In the genomic region with DNA sequence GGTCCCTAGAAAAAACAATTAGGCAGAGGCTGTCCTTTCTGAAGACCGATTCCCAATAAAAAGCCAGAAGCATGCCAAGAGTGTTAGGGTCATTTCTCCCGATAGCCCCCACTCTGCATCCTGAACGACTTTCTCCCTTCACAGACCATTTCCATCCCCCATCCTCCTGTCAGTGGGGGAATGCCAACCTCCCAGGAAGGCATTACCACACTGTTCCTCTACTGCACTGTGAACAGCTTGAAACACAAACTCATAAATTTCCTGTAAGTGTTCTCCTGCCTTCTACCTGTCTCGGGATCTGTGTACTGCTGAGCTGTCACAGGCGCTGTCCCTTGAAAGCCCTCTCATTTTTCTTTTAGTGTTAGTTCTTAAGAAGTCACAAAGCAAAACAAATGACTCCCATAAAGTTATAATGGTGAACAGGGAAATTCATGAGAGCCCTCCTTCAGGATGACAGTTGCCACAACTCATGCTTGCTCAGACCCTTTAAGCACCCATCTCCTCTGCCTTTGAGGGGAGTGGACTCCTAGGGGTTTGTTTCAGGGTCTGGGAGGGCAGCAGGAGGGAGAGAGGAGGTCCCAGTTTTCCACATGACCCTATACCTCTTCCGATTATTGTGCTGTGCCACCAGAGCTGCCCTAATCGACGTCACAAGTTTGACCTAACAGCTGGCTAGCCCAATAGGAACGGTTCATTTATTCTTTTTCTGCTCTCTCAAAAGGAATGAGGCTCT, we compare ENCODE assay signal across 12 mouse cellular contexts.
"Had no signal": no experiment of that assay in that cellular context is flagged by ENCODE, and none has a peak within 500 bp of the region (broad histone marks: within the 10 kb centered on the region; RNA-seq: fewer than 3 reads in every experiment).

No protein-coding gene starts in this region.

- H3K9me3 ChIP-seq: intestine, embryonic 15.5 days; limb, embryonic 13.5 days; stomach, embryonic 15.5 days had no signal

- H3K4me2 ChIP-seq: intestine, embryonic 15.5 days; limb, embryonic 13.5 days; stomach, embryonic 15.5 days had no signal

- ATAC-seq: intestine, embryonic 15.5 days had no signal

- H3K4me1 ChIP-seq: intestine, embryonic 15.5 days; stomach, embryonic 15.5 days had no signal

- H3K27ac ChIP-seq: intestine, embryonic 15.5 days; layer of hippocampus, adult 2 months; limb, embryonic 13.5 days; liver, embryonic 14.5 days; stomach, embryonic 15.5 days had no signal

- H3K36me3 ChIP-seq: intestine, embryonic 15.5 days; limb, embryonic 13.5 days; stomach, embryonic 15.5 days had no signal

- DNase-seq: kidney, adult 18-20 months; kidney, postnatal 4 days; left cerebral cortex, postnatal 4 days; lung, adult 18-20 months; midbrain, embryonic 14.5 days; right cerebral cortex, postnatal 14 days; thymus, postnatal 4 days had no signal

- H3K4me3 ChIP-seq: intestine, embryonic 15.5 days; layer of hippocampus, adult 2 months; limb, embryonic 13.5 days; stomach, embryonic 15.5 days had no signal

- H3K9ac ChIP-seq: intestine, embryonic 15.5 days; limb, embryonic 13.5 days; liver, embryonic 14.5 days; stomach, embryonic 15.5 days had no signal

- H3K27me3 ChIP-seq: intestine, embryonic 15.5 days; limb, embryonic 13.5 days; stomach, embryonic 15.5 days had no signal
